Mouse (Mus musculus) C2C12 (cell line): Measurements from ENCODE around the gene C2.

Experiments
- CTCF ChIP-seq: IDR thresholded peaks from one replicate; pipeline ENCODE4 v1.5.1; 2011; ENCODE audit not compliant: control insufficient read depth, insufficient read depth, insufficient read length
- MYOG ChIP-seq: IDR thresholded peaks from one replicate; pipeline ENCODE4 v1.6.1; 2011; ENCODE audit not compliant: control insufficient read depth, insufficient read length; ENCODE audit errors: extremely low read depth

DNA sequence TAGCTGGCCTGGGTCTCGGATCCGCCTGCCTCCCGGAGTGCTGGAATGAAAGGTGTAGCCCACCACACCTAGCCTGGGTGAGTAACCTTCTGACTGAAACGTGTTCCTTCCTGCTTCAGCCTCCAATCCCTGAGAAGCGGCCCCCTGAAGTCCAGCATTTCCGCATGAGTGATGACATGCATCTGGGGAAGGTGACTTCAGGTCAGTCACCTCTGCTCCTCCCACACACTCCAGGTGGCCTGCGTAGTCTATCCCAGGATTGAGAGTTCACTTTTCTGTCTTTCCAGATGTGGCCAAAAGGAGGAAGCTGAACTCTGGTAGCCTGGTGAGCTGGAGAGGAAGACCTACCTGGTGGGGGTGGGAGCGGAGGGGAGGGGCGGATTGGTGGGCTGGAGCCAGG, 4.8 kb upstream of the C2 start:
- TF ChIP-seq CTCF (no peak), MYOG (no peak)
